Comparison of ENCODE assay signal across 20 mouse cellular contexts in the genomic region with DNA sequence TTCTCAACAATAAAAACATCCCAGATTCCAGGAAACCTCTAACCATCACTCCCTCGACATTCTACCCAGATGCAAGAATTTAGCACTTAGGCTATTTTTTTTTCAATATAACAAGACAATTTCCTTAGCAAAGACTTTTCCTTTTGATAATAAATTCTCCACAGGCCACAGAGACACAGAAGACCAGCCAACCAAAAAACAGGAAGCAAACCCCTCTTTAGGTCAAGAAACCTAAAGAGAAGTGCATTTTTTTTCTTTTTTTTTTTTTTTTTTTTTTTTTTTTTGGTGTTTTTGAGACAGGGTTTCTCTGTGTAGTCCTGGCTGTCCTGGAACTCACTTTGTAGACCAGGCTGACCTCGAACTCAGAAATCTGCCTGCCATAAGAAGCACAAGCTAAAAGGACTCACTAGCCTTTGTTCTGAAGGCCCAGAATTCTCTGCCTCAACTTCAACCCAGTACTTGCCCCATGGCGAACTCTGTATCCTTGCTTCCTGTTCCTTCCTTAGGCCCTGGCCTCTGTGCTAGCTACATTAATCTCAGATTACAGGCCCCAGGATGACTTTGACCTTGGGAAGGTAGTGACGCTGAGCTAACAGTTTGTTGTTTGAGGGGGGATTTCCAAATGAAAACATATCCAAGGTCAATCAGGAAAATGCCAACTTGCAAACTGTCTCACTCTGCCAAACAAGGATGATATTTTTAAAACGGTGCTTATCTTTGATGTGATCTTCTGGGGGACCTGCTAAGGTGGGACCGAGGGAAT. TPM values are rescaled to one million over a fixed set of nuclear protein-coding genes. Genes with fewer than 3 reads are reported as not detected.
A peak's percentile ranks its signal among the peaks of the same experiment; 100 is the strongest.
DNase-seq lines count a peak whose midpoint lies in the region; ATAC-seq and TF ChIP-seq lines count a peak whose summit lies in the region.
"Had no signal": no experiment of that assay in that cellular context is flagged by ENCODE, and none has a peak within 500 bp of the region (broad histone marks: within the 10 kb centered on the region; RNA-seq: fewer than 3 reads in every experiment).

No protein-coding gene starts in this region.

- TF ChIP-seq POLR2A in MEL (IDR thresholded peaks at IDR 0.05; ENCODE audit: control insufficient read depth in 1 of 2, insufficient read depth in 1 of 2, low read depth in 1 of 2, low read length in 2 of 2, poor library complexity in 1 of 2) = no peak

- H3K4me1 ChIP-seq in intestine, embryonic 14.5 days (replicated peaks; ENCODE audit: control insufficient read depth, insufficient read depth, low read length) = peaks cover 14% of the 10 kb centered on the region
- H3K4me1 ChIP-seq in intestine, postnatal 0 days (replicated peaks; ENCODE audit: control insufficient read depth, insufficient read depth, low read length) = peaks cover 5% of the 10 kb centered on the region; the same call in 1 of the 2 replicates
- 0 out of 4 replicates have a peak, but pooled peaks cover 0 to 2% of the 10 kb centered on the region in 2 experiments for H3K4me1 ChIP-seq in MEL (ENCODE audit: control insufficient read depth in 1 of 2, insufficient read depth in 2 of 2, low read length in 2 of 2)
- no peaks in the 10 kb centered on the region for H3K4me1 ChIP-seq in limb, embryonic 10.5 days

- 54% methylated on average over 6 of the region's 6 CpGs for WGBS in intestine, embryonic 14.5 days
- 64% methylated on average over 6 of the region's 6 CpGs for WGBS in intestine, postnatal 0 days
- 70% methylated on average over 6 of the region's 6 CpGs for WGBS in limb, embryonic 10.5 days

- H3K27ac ChIP-seq in intestine, embryonic 14.5 days (ENCODE audit: low read depth) = peak overlapping the region; percentile 54
- no peak overlapping the region for H3K27ac ChIP-seq in intestine, postnatal 0 days (ENCODE audit: low read depth, low read length)
- no peak overlapping the region for H3K27ac ChIP-seq in MEL (ENCODE audit: control insufficient read depth, low read depth, low read length)
- H3K27ac ChIP-seq in limb, embryonic 10.5 days = no peak overlapping the region
- H3K27ac ChIP-seq: gastrocnemius, adult 2 months; heart, adult 2 months; heart, embryonic 15.5 days; hindbrain, embryonic 10.5 days; left cerebral cortex, adult 2 months; limb, embryonic 12.5 days; liver, embryonic 14.5 days had no signal

- no peaks in the 10 kb centered on the region for H3K27me3 ChIP-seq in intestine, embryonic 14.5 days (replicated peaks; ENCODE audit: control insufficient read depth, insufficient read depth, low read length)
- no peaks in the 10 kb centered on the region for H3K27me3 ChIP-seq in intestine, postnatal 0 days (replicated peaks; ENCODE audit: control insufficient read depth, insufficient read depth, low read length)
- no peaks in the 10 kb centered on the region; a peak in 1 of 4 replicates for H3K27me3 ChIP-seq in MEL (ENCODE audit: control insufficient read depth in 1 of 2, insufficient read depth in 2 of 2, low read length in 2 of 2)
- H3K27me3 ChIP-seq in limb, embryonic 10.5 days (ENCODE audit: low read depth, poor library complexity, severe bottlenecking) = no peaks in the 10 kb centered on the region
- H3K27me3 ChIP-seq: heart, embryonic 15.5 days; limb, embryonic 12.5 days had no signal

- no peak for TF ChIP-seq CTCF in intestine, postnatal 0 days (IDR thresholded peaks at IDR 0.05; ENCODE audit: low read depth)
- TF ChIP-seq CTCF in MEL (IDR thresholded peaks at IDR 0.05 in 2 of 3, conservative IDR thresholded peaks at IDR 0.05 in 1 of 3; ENCODE audit: control insufficient read depth in 1 of 3, insufficient read depth in 1 of 3, low read depth in 2 of 3, low read length in 3 of 3, poor library complexity in 1 of 3, severe bottlenecking in 1 of 3) = no peak

- TF ChIP-seq RAD21 in MEL (IDR thresholded peaks at IDR 0.05; ENCODE audit: low read depth, low read length) = no peak

- DNase-seq in intestine, embryonic 14.5 days (ENCODE audit: low spot score) = no peak
- DNase-seq in 416B (ENCODE audit: low read depth) (peak; percentile 20), MEL (ENCODE audit: low read depth, low spot score) (peak; percentile 8)
- DNase-seq in limb, embryonic 10.5 days (ENCODE audit: low spot score) = no peak
- DNase-seq in spleen, postnatal 14 days (ENCODE audit: low spot score in 2 of 2) = no peak
- no peak for DNase-seq in frontal cortex, postnatal 25 days (ENCODE audit: low spot score in 2 of 2)
- DNase-seq: cerebellum, adult 8-10 months; forebrain, postnatal 0 days; gastrocnemius, adult 2 months; heart, adult 2 months; thymus, adult 18-20 months had no signal

- no peaks in the 10 kb centered on the region for H3K79me2 ChIP-seq in MEL (ENCODE audit: control insufficient read depth, insufficient read depth, low read length, poor library complexity)

- H3K4me3 ChIP-seq in intestine, embryonic 14.5 days (ENCODE audit: low read depth, low read length) = no peak overlapping the region
- H3K4me3 ChIP-seq in intestine, postnatal 0 days (ENCODE audit: low read depth, low read length) = no peak overlapping the region
- no peak overlapping the region for H3K4me3 ChIP-seq in MEL (ENCODE audit: control insufficient read depth in 1 of 2, insufficient read depth in 1 of 2, low read depth in 2 of 2, low read length in 2 of 2)
- H3K4me3 ChIP-seq in limb, embryonic 10.5 days = no peak overlapping the region
- H3K4me3 ChIP-seq: gastrocnemius, adult 2 months; heart, adult 2 months; heart, embryonic 15.5 days; hindbrain, embryonic 10.5 days; left cerebral cortex, adult 2 months; limb, embryonic 12.5 days had no signal

- ATAC-seq in intestine, embryonic 14.5 days (replicated peaks; ENCODE audit: low FRiP score, low TSS enrichment, low read depth) = no peak
- no peak for ATAC-seq in intestine, postnatal 0 days
- ATAC-seq in common myeloid progenitor, adult 5-6 weeks (replicated peaks; ENCODE audit: low read depth, poor library complexity, severe bottlenecking) = peak; percentile 52; the same call in 1 of the 2 replicates
- ATAC-seq: forebrain, postnatal 0 days; lung, postnatal 0 days had no signal

- H3K9ac ChIP-seq in intestine, embryonic 14.5 days (ENCODE audit: low read length) = no peak overlapping the region
- H3K9ac ChIP-seq in intestine, postnatal 0 days (ENCODE audit: low read depth, low read length) = no peak overlapping the region
- H3K9ac ChIP-seq in MEL (ENCODE audit: control insufficient read depth, low read depth, low read length, poor library complexity, severe bottlenecking) = no peak overlapping the region
- H3K9ac ChIP-seq: forebrain, postnatal 0 days; heart, embryonic 15.5 days; limb, embryonic 12.5 days; liver, embryonic 14.5 days had no signal

- no peak overlapping the region for H3K4me2 ChIP-seq in intestine, embryonic 14.5 days (ENCODE audit: low read length)
- no peak overlapping the region for H3K4me2 ChIP-seq in intestine, postnatal 0 days (replicated peaks; ENCODE audit: low read depth)
- H3K4me2 ChIP-seq: heart, embryonic 15.5 days; limb, embryonic 12.5 days had no signal

- H3K9me3 ChIP-seq in intestine, embryonic 14.5 days (ENCODE audit: control insufficient read depth, low read length) = no peaks in the 10 kb centered on the region
- no peaks in the 10 kb centered on the region for H3K9me3 ChIP-seq in intestine, postnatal 0 days (ENCODE audit: control insufficient read depth)
- H3K9me3 ChIP-seq in MEL (replicated peaks; ENCODE audit: insufficient read depth, low read length) = no peaks in the 10 kb centered on the region
- no peaks in the 10 kb centered on the region for H3K9me3 ChIP-seq in limb, embryonic 10.5 days (replicated peaks)
- H3K9me3 ChIP-seq: G1E; heart, embryonic 15.5 days; hindbrain, embryonic 10.5 days; limb, embryonic 12.5 days had no signal

- H3K36me3 ChIP-seq in intestine, embryonic 14.5 days (ENCODE audit: control insufficient read depth, insufficient read depth, low read length) = no peaks in the 10 kb centered on the region
- no peaks in the 10 kb centered on the region for H3K36me3 ChIP-seq in intestine, postnatal 0 days (ENCODE audit: control insufficient read depth, insufficient read depth)
- no peaks in the 10 kb centered on the region; a peak in 2 of 4 replicates for H3K36me3 ChIP-seq in MEL (ENCODE audit: control insufficient read depth in 1 of 2, insufficient read depth in 2 of 2, low read length in 2 of 2)
- H3K36me3 ChIP-seq in limb, embryonic 10.5 days = no peaks in the 10 kb centered on the region
- H3K36me3 ChIP-seq: G1E; heart, embryonic 15.5 days; hindbrain, embryonic 10.5 days; limb, embryonic 12.5 days had no signal

- TF ChIP-seq EP300 in MEL (IDR thresholded peaks at IDR 0.05; ENCODE audit: low read depth in 1 of 2, low read length in 2 of 2) = no peak

TF ChIP-seq in MEL, 35 proteins besides CTCF, POLR2A, EP300 and RAD21:
- TF ChIP-seq GABPA (IDR thresholded peaks at IDR 0.05; ENCODE audit: low read depth, low read length) = no peak
- peak; percentile 90 for TF ChIP-seq ZNF384 (IDR thresholded peaks at IDR 0.05; ENCODE audit: low read depth, low read length)

RNA-seq across cellular contexts. Expression of a gene that starts 46.7 kb away (rescaled TPM):
- 53.9 and 60.1 TPM in 2 replicates for polyA plus RNA-seq in intestine, embryonic 14.5 days (2014; fragmentation: Nextera tagmentation; extraction: Ambion mirVana)
- polyA plus RNA-seq in intestine, postnatal 0 days (2015; fragmentation: Nextera tagmentation; extraction: Ambion mirVana) = 31.3 and 33.4 TPM in 2 replicates
- total RNA-seq in MEL (2012; rRNA removed) = 0.82 and 1.1 TPM in 2 replicates
- 1 to 10 TPM in 1 of 2 experiments, not detected in 1; 2.5 TPM for polyA plus RNA-seq in MEL (2012; ENCODE audit: insufficient read depth in 1 of 2, insufficient read length in 2 of 2, low read depth in 1 of 2, low replicate concordance in 2 of 2, missing spikeins in 1 of 2)
- 50.3 and 86.0 TPM in 2 replicates for total RNA-seq in common myeloid progenitor, adult 5-6 weeks (2017)
- polyA plus RNA-seq in limb, embryonic 10.5 days (2016; fragmentation: Nextera tagmentation; extraction: Ambion mirVana) = 12.5 and 13.9 TPM in 2 replicates

Comparison
In these comparisons a context has a peak if more than half of its experiments do, and no peak if none do; other contexts are left out.
1. DNase-seq: peak in 416B (single experiment) and MEL (single experiment); none in intestine, embryonic 14.5 days (single experiment), limb, embryonic 10.5 days (single experiment), spleen, postnatal 14 days (0 of 2) and frontal cortex, postnatal 25 days (0 of 2).